Mouse (Mus musculus) brain, adult 10 weeks (tissue): ENCODE data around the gene Ncapg2. TPM values are rescaled to one million over a fixed set of nuclear protein-coding genes. Genes with fewer than 3 reads are reported as not detected.

Source experiments
- polyA plus RNA-seq: library from polyadenylated mRNA; stranded (reverse); fragments of 350-450 nt; fragmentation: Illumina TruSeq; extraction: RNeasy Lipid Tissue Mini Kit (QIAGEN cat#74804); gene quantifications from one replicate; pipeline ENCODE4 v1.2.3, GENCODE M21; 2015; ENCODE audit warnings: low read depth, low replicate concordance

Gene Ncapg2
- polyA plus RNA-seq: 3.5 TPM

DNA sequence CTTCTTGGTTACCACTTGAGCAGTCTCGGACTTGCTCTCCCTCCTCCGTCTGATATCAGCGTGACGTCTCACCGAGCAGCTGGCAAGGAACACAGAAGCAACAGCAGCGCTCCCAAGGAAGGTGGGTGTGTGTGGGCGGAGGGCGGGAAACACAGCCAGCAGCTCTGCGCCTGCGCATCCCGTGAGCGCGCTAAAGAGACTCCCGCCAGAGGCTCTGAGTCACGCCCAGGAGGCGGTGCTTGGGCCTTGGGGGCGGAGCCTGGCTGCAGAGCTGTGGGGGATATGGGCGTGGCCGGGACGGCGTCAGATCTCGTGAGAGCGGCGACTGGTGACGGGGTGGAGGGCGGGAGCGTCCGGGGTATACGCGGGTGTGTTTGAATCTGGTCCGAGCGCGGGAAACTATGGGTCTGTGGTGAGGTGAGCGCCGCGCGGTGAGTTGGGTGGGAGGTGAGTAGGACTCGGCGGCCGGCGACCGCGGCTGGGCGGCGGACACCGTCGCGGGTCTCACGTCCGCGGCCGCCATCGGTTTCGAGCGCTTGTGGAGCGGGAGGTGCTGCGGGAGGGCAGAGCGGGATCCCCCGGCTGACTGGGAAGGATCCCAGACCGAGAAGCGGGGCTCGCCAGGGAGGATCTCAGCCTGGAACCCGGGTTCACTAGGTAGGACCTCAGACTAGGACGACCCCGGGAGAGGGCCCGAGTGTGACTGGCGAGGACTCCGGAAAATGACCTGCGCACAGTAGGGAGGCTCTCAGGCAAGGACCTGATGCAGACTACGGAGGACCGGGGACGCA, at the start of gene Ncapg2:
Gene Ncapg2 (plus strand): TSS at position 358 of the 791 bp plus-strand sequence.

DNA sequence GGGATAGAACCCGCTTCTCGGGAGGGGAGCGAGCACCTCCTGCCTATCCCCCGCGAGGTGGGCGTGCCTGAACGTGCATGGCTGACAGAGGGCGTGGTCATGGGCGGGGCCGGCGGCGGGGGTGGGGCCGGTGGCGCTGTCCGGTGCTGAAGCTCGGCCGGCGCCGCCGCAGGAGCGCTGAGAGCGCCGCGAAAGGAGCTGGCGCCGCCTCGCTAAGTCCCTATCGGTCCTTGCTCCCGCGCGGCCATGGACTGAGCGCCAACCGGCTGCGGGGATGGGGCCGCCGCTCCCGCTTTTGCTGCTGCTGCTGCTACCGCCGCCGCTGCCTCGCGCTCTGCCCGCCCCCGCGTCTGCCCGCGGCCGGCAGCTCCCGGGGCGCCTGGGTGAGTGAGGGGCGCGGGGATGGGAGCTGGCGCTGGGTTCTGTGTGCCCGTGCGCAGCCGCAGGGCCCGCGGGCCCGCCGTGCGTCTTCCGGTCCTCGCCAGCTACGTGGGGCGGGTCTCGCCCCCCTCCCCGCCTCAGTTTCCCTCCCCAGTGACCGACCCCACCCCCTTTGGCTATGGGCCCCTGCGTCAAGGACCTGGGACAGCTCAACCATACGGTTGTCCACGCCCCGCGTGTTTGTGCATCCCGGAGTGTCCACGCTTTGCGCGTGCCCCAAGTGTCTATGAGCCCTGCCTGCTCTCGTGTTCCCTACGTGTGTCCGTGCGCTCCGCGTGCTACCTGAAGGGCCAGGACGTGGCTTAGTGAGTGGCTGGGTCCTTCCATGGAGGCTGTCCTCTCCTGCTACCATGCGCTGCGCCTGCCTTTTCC, 80.6 kb downstream of the Ncapg2 start, which contains the start of gene Ptprn2:
Gene Ptprn2 (plus strand): TSS at position 130 of the 813 bp plus-strand sequence.

Other genes with a start within 250 kb of the Ncapg2 start
- 17.6 TPM for gene Wdr60, start 142.4 kb upstream of the Ncapg2 start, polyA plus RNA-seq
- not detected for gene Gm11027, start 130.0 kb upstream of the Ncapg2 start, polyA plus RNA-seq
- 28.2 TPM for gene Esyt2, start 124.2 kb upstream of the Ncapg2 start, polyA plus RNA-seq
- 160 TPM for gene Ptprn2, start 80.3 kb downstream of the Ncapg2 start, polyA plus RNA-seq